Mouse (Mus musculus) brain, embryonic 14.5 days (tissue): ENCODE measurements around the gene Chsy1. TPM values are rescaled to one million over a fixed set of nuclear protein-coding genes. Genes with fewer than 3 reads are reported as not detected.
A peak's percentile ranks its signal among the peaks of the same experiment; 100 is the strongest.

Experiments used
- DNase-seq: peaks from one replicate; pipeline ENCODE4 v3.0.0-alpha.2; 2011; ENCODE audit warnings: low read depth
- CTCF ChIP-seq: fragments of 200-500 bp; IDR thresholded peaks from 2 replicates; pipeline ENCODE4 v1.5.1; 2012; ENCODE audit warnings: inconsistent platforms, mild to moderate bottlenecking, moderate library complexity, borderline replicate concordance; ENCODE audit not compliant: insufficient read depth, insufficient read length; ENCODE audit errors: extremely low read depth
- POLR2A ChIP-seq: fragments of 200-500 bp; IDR thresholded peaks from 2 replicates; pipeline ENCODE4 v1.6.1; 2012; ENCODE audit warnings: mild to moderate bottlenecking, inconsistent platforms, borderline replicate concordance; ENCODE audit not compliant: poor library complexity, insufficient read depth, insufficient read length, severe bottlenecking; ENCODE audit errors: extremely low read depth
- polyA plus RNA-seq: library from polyadenylated mRNA; depleted of rRNA; stranded (reverse); fragments of >200 nt; gene quantifications from 2 replicates; pipeline ENCODE4 v1.2.3, GENCODE M21; 2012

The Chsy1 gene
- polyA plus RNA-seq, 1 experiment: 21.5 TPM

GRCm38 (mm10) chr7:66130296-66130695, 21.0 kb downstream of the Chsy1 start:
- no peak for DNase-seq
- TF ChIP-seq CTCF (no peak), POLR2A (no peak)

DNA sequence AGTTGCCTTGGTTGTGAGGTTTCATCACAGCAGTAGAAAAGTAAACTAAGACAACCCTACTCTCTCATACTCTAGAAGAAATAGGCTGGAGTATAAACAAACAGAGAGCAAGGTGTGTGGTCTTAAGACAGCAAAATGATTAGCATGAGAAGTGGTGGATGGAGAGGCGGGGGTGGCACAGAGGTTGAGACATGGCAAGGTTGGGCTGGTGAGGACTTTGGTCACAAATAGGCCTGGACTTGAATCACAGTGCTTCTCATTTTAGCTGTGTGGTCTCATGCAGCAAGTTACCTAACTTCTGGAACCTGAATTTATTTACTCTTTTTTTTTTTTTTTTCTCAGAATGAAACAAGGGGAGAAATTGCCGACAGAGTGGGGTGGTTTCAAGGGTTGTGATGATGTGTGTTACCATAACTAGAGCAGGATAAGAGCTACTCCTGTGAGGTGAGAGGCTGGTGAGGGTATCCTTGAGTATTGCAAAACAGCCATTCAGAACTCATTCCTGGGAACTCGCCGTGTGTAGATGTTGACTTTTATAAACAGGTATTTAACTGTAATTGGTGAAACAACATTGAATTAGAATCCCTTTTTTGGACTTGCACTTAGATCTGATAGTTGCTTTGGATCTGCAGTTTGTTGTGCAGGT, 22.6 kb downstream of the Chsy1 start:
- TF ChIP-seq POLR2A (no peak), CTCF (no peak)
- DNase-seq: no peak

- TF ChIP-seq CTCF (no peak), POLR2A (no peak)
- no peak for DNase-seq
Observed at GRCm38 (mm10) chr7:66134154-66134553, 24.8 kb downstream of the Chsy1 start.

DNA sequence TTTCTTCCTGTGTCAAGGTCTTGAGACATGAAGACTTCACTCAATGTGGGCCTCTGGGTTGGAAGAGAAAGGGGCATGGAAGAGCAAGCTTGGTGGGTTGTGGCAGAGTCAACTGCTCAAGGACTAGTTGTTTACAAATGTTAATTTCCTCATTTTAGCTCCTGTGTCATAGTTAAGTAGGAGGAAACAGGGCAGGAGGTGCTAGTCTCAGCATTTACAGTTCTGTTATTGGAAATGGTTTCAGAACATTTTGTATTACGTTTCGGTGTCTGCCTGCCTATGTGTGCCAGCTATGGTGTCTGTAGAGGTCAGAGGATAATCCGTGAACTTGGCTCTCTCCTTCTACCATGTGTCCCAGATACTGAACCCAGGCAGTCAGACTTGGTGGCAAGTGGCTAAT, 26.3 kb downstream of the Chsy1 start:
- no peak for TF ChIP-seq POLR2A
- TF ChIP-seq CTCF: no peak
- no peak for DNase-seq

GRCm38 (mm10) chr7:66136187-66136586, 26.9 kb downstream of the Chsy1 start:
- peak; percentile 55 for DNase-seq
- no peak for TF ChIP-seq CTCF
- no peak for TF ChIP-seq POLR2A

DNA sequence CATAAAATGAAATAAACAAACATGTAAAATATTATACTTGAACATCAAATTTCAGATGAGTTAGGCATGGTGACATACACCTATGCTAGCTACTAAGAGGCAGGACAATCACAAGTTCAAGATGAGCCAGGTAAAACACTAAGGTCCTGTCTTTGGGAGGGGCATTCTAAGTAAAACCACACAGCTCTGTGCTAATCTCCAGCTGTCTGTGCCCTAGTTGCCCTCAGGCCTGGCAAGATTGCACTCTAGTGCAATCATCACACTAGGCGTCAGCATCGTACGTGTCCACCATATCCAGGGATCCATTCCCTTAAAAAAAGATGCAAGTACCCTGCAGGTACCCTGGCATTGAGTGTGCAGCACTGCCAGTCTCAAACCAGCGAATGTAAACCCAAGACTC, 28.0 kb downstream of the Chsy1 start:
- TF ChIP-seq POLR2A (no peak), CTCF (no peak)
- no peak for DNase-seq

- TF ChIP-seq CTCF (no peak), POLR2A (no peak)
- peak; percentile 80 for DNase-seq
Observed at GRCm38 (mm10) chr7:66138301-66138700, 29.0 kb downstream of the Chsy1 start.

- no peak for TF ChIP-seq POLR2A
- no peak for TF ChIP-seq CTCF
- no peak for DNase-seq
Observed at GRCm38 (mm10) chr7:66138878-66139277, 29.6 kb downstream of the Chsy1 start.

DNA sequence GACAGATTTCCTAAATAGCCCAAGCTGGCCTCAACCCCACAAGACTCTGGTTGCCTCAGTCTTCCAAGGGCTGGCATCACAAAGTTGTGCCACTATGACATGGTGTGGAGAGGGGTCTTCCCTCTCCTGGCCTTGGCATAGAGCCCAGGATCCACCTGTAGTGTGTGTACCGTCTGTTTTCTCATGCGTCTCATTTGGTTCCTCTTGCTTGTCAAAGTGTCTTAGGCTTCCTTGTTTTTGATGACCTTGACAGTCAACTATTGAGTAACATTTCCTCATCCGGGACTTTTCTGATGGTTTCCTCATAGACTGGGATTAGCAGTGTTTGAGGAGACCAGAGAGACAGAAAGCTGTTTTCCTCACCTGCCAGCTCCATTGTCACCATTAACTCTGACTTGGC, 30.8 kb downstream of the Chsy1 start:
- TF ChIP-seq CTCF (no peak), POLR2A (no peak)
- no peak for DNase-seq

DNA sequence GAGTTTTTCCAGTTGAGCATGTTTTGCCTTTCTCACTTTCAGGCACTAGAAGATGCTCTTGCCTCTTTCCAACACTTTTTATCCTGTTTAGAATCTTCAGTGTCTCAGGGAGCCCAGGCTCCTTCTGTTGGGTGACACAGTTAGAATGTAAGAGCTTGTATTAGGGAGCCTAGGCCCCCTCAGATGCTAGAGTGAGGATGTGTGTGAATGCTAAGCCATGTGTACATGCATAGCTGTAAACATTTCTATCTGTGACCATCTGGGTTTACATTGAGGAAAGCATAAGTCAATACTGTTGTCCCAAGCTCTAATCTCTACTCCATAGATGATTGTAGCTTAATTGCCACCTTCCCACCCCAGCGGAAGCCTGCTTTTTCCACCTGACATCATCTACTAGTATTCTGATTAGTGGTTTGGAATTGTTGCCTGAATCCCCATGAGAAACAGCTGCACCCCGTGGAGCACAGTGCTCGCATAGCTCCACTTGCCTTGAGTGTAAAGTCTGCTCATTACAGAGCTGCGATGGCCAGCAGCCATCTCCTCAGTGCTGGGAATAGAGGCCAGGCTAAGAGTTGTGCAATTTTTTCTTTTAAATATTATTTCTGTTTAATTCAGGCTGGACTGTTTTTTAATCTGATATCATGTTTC, 31.7 kb downstream of the Chsy1 start:
- peak; percentile 78 for DNase-seq
- TF ChIP-seq CTCF (no peak), POLR2A (no peak)

DNA sequence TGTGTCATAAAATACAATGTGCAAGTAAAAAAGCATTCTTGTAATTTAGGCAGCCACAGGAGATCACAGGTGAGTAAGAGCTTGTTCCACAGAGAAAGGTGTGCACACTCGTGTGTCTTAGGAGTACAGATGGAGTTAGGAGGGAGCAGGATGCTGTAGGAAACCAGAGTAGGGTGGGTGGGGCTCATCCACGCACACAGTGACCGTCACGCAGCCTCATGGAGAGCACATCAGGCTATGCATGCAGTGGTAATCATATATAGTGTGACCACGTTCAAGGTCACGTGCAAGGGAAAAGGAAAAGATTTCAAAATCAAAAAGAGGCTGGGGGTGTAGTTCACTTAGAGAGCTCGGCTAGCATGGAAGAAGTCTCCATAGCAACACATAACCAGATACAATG, 33.2 kb downstream of the Chsy1 start:
- DNase-seq: no peak
- TF ChIP-seq CTCF (no peak), POLR2A (no peak)

- TF ChIP-seq POLR2A (no peak), CTCF (no peak)
- no peak for DNase-seq
Observed at GRCm38 (mm10) chr7:66144543-66144942, 35.2 kb downstream of the Chsy1 start.
